Mouse (Mus musculus) heart, postnatal 0 days (tissue): ENCODE measurements around the gene Uchl1. TPM values are rescaled to one million over a fixed set of nuclear protein-coding genes. Genes with fewer than 3 reads are reported as not detected.

Experiments used
- ATAC-seq: fragments of 200-750 bp; cut with Nextera tagmentation; 2 replicates; pipeline ENCODE4 v1.8.0; 2017; ENCODE audit warnings: low read depth, moderate number of reproducible peaks, moderate library complexity; ENCODE audit not compliant: insufficient read depth
- DNase-seq: peaks from one replicate; pipeline ENCODE4 v3.0.0-alpha.2; 2016; ENCODE audit warnings: low spot score
- H3K27ac ChIP-seq: fragments of 300-500 bp; sonication (generic); 2 replicates; pipeline ENCODE4 v1.5.1; 2014; ENCODE audit warnings: low read depth, mild to moderate bottlenecking
- H3K27me3 ChIP-seq: fragments of 300-500 bp; sonication (generic); 2 replicates; pipeline ENCODE4 v1.6.1; 2014; ENCODE audit warnings: low read length, mixed read lengths; ENCODE audit not compliant: control insufficient read depth, insufficient read depth
- H3K36me3 ChIP-seq: fragments of 300-500 bp; sonication (generic); replicated peaks from 2 replicates; pipeline ENCODE4 v1.6.1; 2014; ENCODE audit warnings: low read length, mixed read lengths; ENCODE audit not compliant: control insufficient read depth, insufficient read depth
- H3K4me1 ChIP-seq: fragments of 300-500 bp; sonication (generic); 2 replicates; pipeline ENCODE4 v1.6.1; 2014; ENCODE audit warnings: antibody characterized with exemption; ENCODE audit not compliant: control insufficient read depth, insufficient read depth
- H3K4me2 ChIP-seq: fragments of 300-500 bp; sonication (generic); 2 replicates; pipeline ENCODE4 v1.6.1; 2014; ENCODE audit warnings: low read depth, mild to moderate bottlenecking, low read length, moderate library complexity
- H3K4me3 ChIP-seq: fragments of 300-500 bp; sonication (generic); 2 replicates; pipeline ENCODE4 v1.5.1; 2014; ENCODE audit warnings: low read depth, low read length
- H3K9ac ChIP-seq: fragments of 300-500 bp; sonication (generic); replicated peaks from 2 replicates; pipeline ENCODE4 v1.6.1; 2014; ENCODE audit warnings: low read depth, low read length, mixed read lengths
- H3K9me3 ChIP-seq: fragments of 300-500 bp; sonication (generic); replicated peaks from 2 replicates; pipeline ENCODE4 v1.6.1; 2016; ENCODE audit warnings: low read length; ENCODE audit not compliant: control insufficient read depth
- CTCF ChIP-seq: IDR thresholded peaks from 2 replicates; pipeline ENCODE4 v1.5.1; 2016; ENCODE audit warnings: antibody characterized with exemption, control low read depth, low read depth
- EP300 ChIP-seq: IDR thresholded peaks from 2 replicates; pipeline ENCODE4 v1.6.1; 2016; ENCODE audit warnings: antibody characterized with exemption, low read depth
- WGBS: fragments of 180-500 bp; shearing (Covaris S2); extraction: QIAGEN DNeasy Blood & Tissue Kit; methylation state at CpG from one replicate; pipeline ENCODE4 v1.1.7; 2014; 5-methylcytosine and 5-hydroxymethylcytosine counted together
- polyA plus RNA-seq: library from polyadenylated mRNA; unstranded; fragments of >200 nt; fragmentation: Nextera tagmentation; extraction: Ambion mirVana; gene quantifications from 2 replicates; pipeline ENCODE4 v1.2.1, GENCODE M21; 2015
- total RNA-seq: library from RNA; depleted of rRNA; stranded (reverse); fragments of >200 nt; gene quantifications from 2 replicates; pipeline ENCODE4 v1.2.3, GENCODE M21; 2014; ENCODE audit warnings: low replicate concordance

Uchl1 gene
- total and polyA plus RNA-seq, 2 experiments from 2014 or later: 56.7 to 97.4 TPM

- Histone ChIP-seq H3K27me3 (no peaks in the 10 kb centered on the region), H3K4me2 (no peak overlapping the region), H3K9me3 (no peaks in the 10 kb centered on the region), H3K4me3 (no peak overlapping the region), H3K4me1 (no peaks in the 10 kb centered on the region), H3K27ac (no peak overlapping the region), H3K9ac (no peak overlapping the region), H3K36me3 (no peaks in the 10 kb centered on the region)
- ATAC-seq (no peak), DNase-seq (no peak)
- 71% methylated on average over 4 of the region's 4 CpGs for WGBS
- TF ChIP-seq CTCF (no peak), EP300 (no peak)
Measured at GRCm38 (mm10) chr5:66693231-66693630, 17.3 kb downstream of the Uchl1 start.

GRCm38 (mm10) chr5:66697119-66697518 is 21.2 kb downstream of the Uchl1 start:
- no peak overlapping the region for H3K4me3 ChIP-seq
- DNase-seq: peak; percentile 54
- no peak for TF ChIP-seq EP300
- TF ChIP-seq CTCF: peak; percentile 90

GRCm38 (mm10) chr5:66699911-66700310 is 24.0 kb downstream of the Uchl1 start:
- H3K36me3 ChIP-seq: no peaks in the 10 kb centered on the region
- H3K9ac ChIP-seq: no peak overlapping the region
- no peak overlapping the region for H3K4me3 ChIP-seq
- H3K4me1 ChIP-seq: no peaks in the 10 kb centered on the region; the same call in 1 of the 2 replicates
- H3K27me3 ChIP-seq: peaks cover 8% of the 10 kb centered on the region; the same call in 1 of the 2 replicates
- WGBS: 49% methylated on average over 6 of the region's 6 CpGs
- H3K27ac ChIP-seq: no peak overlapping the region
- DNase-seq: no peak
- no peak for TF ChIP-seq CTCF
- TF ChIP-seq EP300: no peak
- H3K4me2 ChIP-seq: no peak overlapping the region
- H3K9me3 ChIP-seq: no peaks in the 10 kb centered on the region
- ATAC-seq: no peak

More at GRCm38 (mm10) chr5:66697119-66697518, 21.2 kb downstream of the Uchl1 start:
- peaks cover 8% of the 10 kb centered on the region; the same call in 1 of the 2 replicates for H3K27me3 ChIP-seq
- H3K9me3 ChIP-seq: no peaks in the 10 kb centered on the region
- no peaks in the 10 kb centered on the region for H3K36me3 ChIP-seq
- ATAC-seq: no peak
- no peak overlapping the region for H3K27ac ChIP-seq
- H3K4me2 ChIP-seq: no peak overlapping the region
- H3K4me1 ChIP-seq: no peaks in the 10 kb centered on the region
- no peak overlapping the region for H3K9ac ChIP-seq

- no peaks in the 10 kb centered on the region for H3K36me3 ChIP-seq
- H3K4me3 ChIP-seq: no peak overlapping the region
- ATAC-seq (no peak), DNase-seq (no peak)
- H3K27ac ChIP-seq: no peak overlapping the region
- H3K27me3 ChIP-seq: peaks cover 10% of the 10 kb centered on the region; the same call in 1 of the 2 replicates
- TF ChIP-seq EP300 (no peak), CTCF (no peak)
- no peaks in the 10 kb centered on the region; the same call in 1 of the 2 replicates for H3K4me1 ChIP-seq
- no peak overlapping the region for H3K9ac ChIP-seq
- 79% methylated on average over 4 of the region's 4 CpGs for WGBS
- no peak overlapping the region for H3K4me2 ChIP-seq
- no peaks in the 10 kb centered on the region for H3K9me3 ChIP-seq
Measured at GRCm38 (mm10) chr5:66701951-66702350, 26.1 kb downstream of the Uchl1 start.

- Histone ChIP-seq H3K4me3 (no peak overlapping the region; the same call in 1 of the 2 replicates), H3K36me3 (no peaks in the 10 kb centered on the region), H3K27me3 (peaks cover 22% of the 10 kb centered on the region; the same call in 1 of the 2 replicates), H3K4me1 (no peaks in the 10 kb centered on the region; the same call in 1 of the 2 replicates), H3K9me3 (no peaks in the 10 kb centered on the region), H3K27ac (no peak overlapping the region), H3K4me2 (no peak overlapping the region; the same call in 1 of the 2 replicates), H3K9ac (no peak overlapping the region)
- TF ChIP-seq EP300 (no peak), CTCF (no peak)
- ATAC-seq (peak; percentile 76), DNase-seq (no peak)
- 12% methylated on average over 10 of the region's 10 CpGs for WGBS
Measured at GRCm38 (mm10) chr5:66703317-66704004, 27.6 kb downstream of the Uchl1 start.
